Mouse (Mus musculus): ENCODE measurements around the gene Prdm2. TPM values are rescaled to one million over a fixed set of nuclear protein-coding genes. Genes with fewer than 3 reads are reported as not detected.

Prdm2 gene
- polyA plus RNA-seq, 1 experiment from 2014 or later = 7.9 TPM

GRCm38 (mm10) chr4:143231110-143231509, 18.3 kb upstream of the Prdm2 start:
- TF ChIP-seq EP300 (IDR thresholded peaks at IDR 0.05) (no peak), CTCF (IDR thresholded peaks at IDR 0.05) (no peak)
- 61% methylated on average over 3 of the region's 3 CpGs for WGBS

GRCm38 (mm10) chr4:143227976-143228375, 15.2 kb upstream of the Prdm2 start:
- Histone ChIP-seq H3K27ac (ENCODE audit: low read length) (no peak overlapping the region), H3K4me2 (replicated peaks; ENCODE audit: low read depth, low read length) (no peak overlapping the region), H3K9ac (replicated peaks; ENCODE audit: low read depth) (no peak overlapping the region), H3K4me1 (ENCODE audit: insufficient read depth, low read depth, low read length) (no peaks in the 10 kb centered on the region), H3K9me3 (ENCODE audit: low read length) (no peaks in the 10 kb centered on the region), H3K4me3 (ENCODE audit: low read depth, low read length) (no peak overlapping the region), H3K36me3 (ENCODE audit: insufficient read depth, low read length) (no peaks in the 10 kb centered on the region), H3K27me3 (replicated peaks; ENCODE audit: insufficient read depth, low read length) (no peaks in the 10 kb centered on the region)
- DNase-seq (ENCODE audit: low spot score) (no peak), ATAC-seq (no peak)
- WGBS = 61% methylated on average over 5 of the region's 5 CpGs
- TF ChIP-seq EP300 (IDR thresholded peaks at IDR 0.05) (no peak), CTCF (IDR thresholded peaks at IDR 0.05) (no peak)

More at GRCm38 (mm10) chr4:143231110-143231509, 18.3 kb upstream of the Prdm2 start:
- Histone ChIP-seq H3K4me1 (ENCODE audit: insufficient read depth, low read depth, low read length) (no peaks in the 10 kb centered on the region), H3K27me3 (replicated peaks; ENCODE audit: insufficient read depth, low read length) (no peaks in the 10 kb centered on the region), H3K4me3 (ENCODE audit: low read depth, low read length) (no peak overlapping the region), H3K9ac (replicated peaks; ENCODE audit: low read depth) (no peak overlapping the region), H3K4me2 (replicated peaks; ENCODE audit: low read depth, low read length) (no peak overlapping the region), H3K27ac (ENCODE audit: low read length) (no peak overlapping the region), H3K9me3 (ENCODE audit: low read length) (no peaks in the 10 kb centered on the region), H3K36me3 (ENCODE audit: insufficient read depth, low read length) (no peaks in the 10 kb centered on the region)
- ATAC-seq (no peak), DNase-seq (ENCODE audit: low spot score) (no peak)

GRCm38 (mm10) chr4:143225886-143226285, 13.1 kb upstream of the Prdm2 start:
- no peak overlapping the region for H3K4me3 ChIP-seq (ENCODE audit: low read depth, low read length)
- H3K9me3 ChIP-seq (ENCODE audit: low read length) = no peaks in the 10 kb centered on the region
- TF ChIP-seq CTCF (IDR thresholded peaks at IDR 0.05) (no peak), EP300 (IDR thresholded peaks at IDR 0.05) (no peak)
- ATAC-seq (no peak), DNase-seq (ENCODE audit: low spot score) (no peak)
- 43% methylated on average over 9 of the region's 9 CpGs for WGBS
- no peaks in the 10 kb centered on the region for H3K4me1 ChIP-seq (ENCODE audit: insufficient read depth, low read depth, low read length)
- H3K27ac ChIP-seq (ENCODE audit: low read length) = no peak overlapping the region
- no peaks in the 10 kb centered on the region for H3K27me3 ChIP-seq (replicated peaks; ENCODE audit: insufficient read depth, low read length)
- no peaks in the 10 kb centered on the region for H3K36me3 ChIP-seq (ENCODE audit: insufficient read depth, low read length)
- H3K4me2 ChIP-seq (replicated peaks; ENCODE audit: low read depth, low read length) = no peak overlapping the region
- H3K9ac ChIP-seq (replicated peaks; ENCODE audit: low read depth) = no peak overlapping the region

GRCm38 (mm10) chr4:143219316-143219751, 6.5 kb upstream of the Prdm2 start:
- Histone ChIP-seq H3K27ac (ENCODE audit: low read length) (no peak overlapping the region), H3K27me3 (replicated peaks; ENCODE audit: insufficient read depth, low read length) (no peaks in the 10 kb centered on the region), H3K9me3 (ENCODE audit: low read length) (no peaks in the 10 kb centered on the region), H3K4me2 (replicated peaks; ENCODE audit: low read depth, low read length) (no peak overlapping the region), H3K4me3 (ENCODE audit: low read depth, low read length) (no peak overlapping the region), H3K36me3 (ENCODE audit: insufficient read depth, low read length) (no peaks in the 10 kb centered on the region), H3K9ac (replicated peaks; ENCODE audit: low read depth) (no peak overlapping the region), H3K4me1 (ENCODE audit: insufficient read depth, low read depth, low read length) (no peaks in the 10 kb centered on the region)
- WGBS = 49% methylated on average over 9 of the region's 9 CpGs
- ATAC-seq (no peak), DNase-seq (ENCODE audit: low spot score) (no peak)
- no peak for TF ChIP-seq CTCF (IDR thresholded peaks at IDR 0.05)
- no peak for TF ChIP-seq EP300 (IDR thresholded peaks at IDR 0.05)

GRCm38 (mm10) chr4:143218858-143219257, 6.1 kb upstream of the Prdm2 start:
- no peak for ATAC-seq

GRCm38 (mm10) chr4:143217189-143217588, 4.4 kb upstream of the Prdm2 start:
- no peaks in the 10 kb centered on the region for H3K4me1 ChIP-seq (ENCODE audit: insufficient read depth, low read depth, low read length)
- no peak overlapping the region for H3K4me3 ChIP-seq (ENCODE audit: low read depth, low read length)
- DNase-seq (ENCODE audit: low spot score) = no peak
- H3K36me3 ChIP-seq (ENCODE audit: insufficient read depth, low read length) = no peaks in the 10 kb centered on the region
- no peak overlapping the region for H3K27ac ChIP-seq (ENCODE audit: low read length)
- H3K9ac ChIP-seq (replicated peaks; ENCODE audit: low read depth) = no peak overlapping the region
- no peak for ATAC-seq
- H3K9me3 ChIP-seq (ENCODE audit: low read length) = no peaks in the 10 kb centered on the region
- 77% methylated on average over 7 of the region's 7 CpGs for WGBS
- no peak for TF ChIP-seq CTCF (IDR thresholded peaks at IDR 0.05)
- no peak for TF ChIP-seq EP300 (IDR thresholded peaks at IDR 0.05)
- no peaks in the 10 kb centered on the region for H3K27me3 ChIP-seq (replicated peaks; ENCODE audit: insufficient read depth, low read length)
- no peak overlapping the region for H3K4me2 ChIP-seq (replicated peaks; ENCODE audit: low read depth, low read length)

More at GRCm38 (mm10) chr4:143218858-143219257, 6.1 kb upstream of the Prdm2 start:
- Histone ChIP-seq H3K4me3 (ENCODE audit: low read depth, low read length) (no peak overlapping the region), H3K4me2 (replicated peaks; ENCODE audit: low read depth, low read length) (no peak overlapping the region), H3K4me1 (ENCODE audit: insufficient read depth, low read depth, low read length) (no peaks in the 10 kb centered on the region), H3K27me3 (replicated peaks; ENCODE audit: insufficient read depth, low read length) (no peaks in the 10 kb centered on the region), H3K9ac (replicated peaks; ENCODE audit: low read depth) (no peak overlapping the region), H3K9me3 (ENCODE audit: low read length) (no peaks in the 10 kb centered on the region), H3K36me3 (ENCODE audit: insufficient read depth, low read length) (no peaks in the 10 kb centered on the region), H3K27ac (ENCODE audit: low read length) (no peak overlapping the region)
- DNase-seq (ENCODE audit: low spot score) = no peak
- TF ChIP-seq EP300 (IDR thresholded peaks at IDR 0.05) (no peak), CTCF (IDR thresholded peaks at IDR 0.05) (no peak)
- WGBS = 68% methylated on average over 2 of the region's 2 CpGs

Measured in lung, postnatal 0 days (tissue).